Mouse (Mus musculus): ENCODE results near the gene Cdh5. TPM values are rescaled to one million over a fixed set of nuclear protein-coding genes. Genes with fewer than 3 reads are reported as not detected.

Gene Cdh5
- polyA plus RNA-seq (2012; rRNA removed): 19.1 and 20.4 TPM in 2 replicates

DNA sequence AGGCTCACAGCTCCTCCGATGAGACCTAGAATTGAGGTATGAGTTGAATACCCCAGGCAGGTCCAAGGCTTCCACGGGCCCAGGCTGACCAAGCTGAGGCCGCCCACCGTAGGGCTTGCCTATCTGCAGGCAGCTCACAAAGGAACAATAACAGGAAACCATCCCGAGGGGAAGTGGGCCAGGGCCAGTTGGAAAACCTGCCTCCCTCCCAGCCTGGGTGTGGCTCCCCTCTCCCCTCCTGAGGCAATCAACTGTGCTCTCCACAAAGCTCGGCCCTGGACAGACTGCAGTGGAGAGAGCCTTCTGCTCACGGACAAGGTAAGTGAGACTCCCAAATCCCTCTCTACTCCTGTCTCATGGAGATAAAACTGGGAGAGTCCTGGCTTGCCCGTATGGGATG lies at the start of gene Cdh5:
Cdh5 (plus strand) TSS at position 211 of the 400 bp plus-strand sequence.

GRCm38 (mm10) chr8:104170118-104171049 lies 69.0 kb downstream of the Cdh5 start, which contains the start of gene Bean1:
Bean1 (plus strand) TSS chr8:104170442.

Other genes starting within 250 kb of the Cdh5 start
- gene Bean1, start 68.8 kb downstream of the Cdh5 start, polyA plus RNA-seq (2012; rRNA removed): 0.03 and 0.04 TPM in 2 replicates
- gene Tk2, start 146.9 kb downstream of the Cdh5 start, polyA plus RNA-seq (2012; rRNA removed): 7.2 and 7.5 TPM in 2 replicates
- 14.2 and 14.7 TPM in 2 replicates for gene Cklf, start 149.2 kb downstream of the Cdh5 start, polyA plus RNA-seq (2012; rRNA removed)
- not detected in 2 replicates for gene Cmtm2a, start 191.6 kb downstream of the Cdh5 start, polyA plus RNA-seq (2012; rRNA removed)
- gene Gm45711, start 208.5 kb downstream of the Cdh5 start, polyA plus RNA-seq (2012; rRNA removed): not detected in 2 replicates
- gene Cmtm1, start 208.5 kb downstream of the Cdh5 start, polyA plus RNA-seq (2012; rRNA removed): not detected in 2 replicates
- not detected in 2 replicates for gene Gm11020, start 219.9 kb downstream of the Cdh5 start, polyA plus RNA-seq (2012; rRNA removed)
- not detected in 2 replicates for gene Cmtm2b, start 220.6 kb downstream of the Cdh5 start, polyA plus RNA-seq (2012; rRNA removed)
- 20.7 and 22.6 TPM in 2 replicates for gene Cmtm3, start 237.8 kb downstream of the Cdh5 start, polyA plus RNA-seq (2012; rRNA removed)

Data from liver, embryonic 18 days (tissue).